Mouse (Mus musculus) hindbrain, postnatal 0 days (tissue): ENCODE data around the gene Casp7. TPM values are rescaled to one million over a fixed set of nuclear protein-coding genes. Genes with fewer than 3 reads are reported as not detected.

Experiments used
- ATAC-seq: fragments of 200-750 bp; cut with Nextera tagmentation; 2 replicates; pipeline ENCODE4 v1.8.0; 2017; ENCODE audit warnings: mild to moderate bottlenecking, moderate TSS enrichment, moderate library complexity
- DNase-seq: peaks from one replicate; pipeline ENCODE4 v3.0.0-alpha.2; 2015; ENCODE audit warnings: low spot score
- H3K27ac ChIP-seq: fragments of 300-500 bp; sonication (generic); 2 replicates; pipeline ENCODE4 v1.5.1; 2014; ENCODE audit warnings: mild to moderate bottlenecking
- H3K27me3 ChIP-seq: fragments of 300-500 bp; sonication (generic); 2 replicates; pipeline ENCODE4 v1.6.1; 2014; ENCODE audit warnings: low read length, mixed read lengths; ENCODE audit not compliant: insufficient read depth
- H3K36me3 ChIP-seq: fragments of 300-500 bp; sonication (generic); 2 replicates; pipeline ENCODE4 v1.6.1; 2014; ENCODE audit warnings: low read length, mixed read lengths; ENCODE audit not compliant: insufficient read depth
- H3K4me1 ChIP-seq: fragments of 300-500 bp; sonication (generic); 2 replicates; pipeline ENCODE4 v1.6.1; 2014; ENCODE audit warnings: antibody characterized with exemption, low read length, mixed read lengths; ENCODE audit not compliant: insufficient read depth
- H3K4me2 ChIP-seq: fragments of 300-500 bp; sonication (generic); 2 replicates; pipeline ENCODE4 v1.6.1; 2014; ENCODE audit warnings: low read depth, mild to moderate bottlenecking, low read length, moderate library complexity, mixed read lengths
- H3K4me3 ChIP-seq: fragments of 300-500 bp; sonication (generic); 2 replicates; pipeline ENCODE4 v1.5.1; 2014; ENCODE audit warnings: low read length
- H3K9ac ChIP-seq: fragments of 300-500 bp; sonication (generic); replicated peaks from 2 replicates; pipeline ENCODE4 v1.6.1; 2014; ENCODE audit warnings: mild to moderate bottlenecking, low read length, moderate library complexity, mixed read lengths
- H3K9me3 ChIP-seq: fragments of 300-500 bp; sonication (generic); 2 replicates; pipeline ENCODE4 v1.6.1; 2016; ENCODE audit warnings: low read length, mixed read lengths
- CTCF ChIP-seq: IDR thresholded peaks from 2 replicates; pipeline ENCODE4 v1.5.1; 2016; ENCODE audit warnings: antibody characterized with exemption, control low read depth, low read depth
- WGBS: fragments of 180-500 bp; shearing (Covaris S2); extraction: QIAGEN DNeasy Blood & Tissue Kit; methylation state at CpG from one replicate; pipeline ENCODE4 v1.1.7; 2014; 5-methylcytosine and 5-hydroxymethylcytosine counted together
- polyA plus RNA-seq: library from polyadenylated mRNA; unstranded; fragments of >200 nt; fragmentation: Nextera tagmentation; extraction: Ambion mirVana; gene quantifications from 2 replicates; pipeline ENCODE4 v1.2.1, GENCODE M21; 2015
- total RNA-seq: library from RNA; depleted of rRNA; stranded (reverse); fragments of >200 nt; gene quantifications from 2 replicates; pipeline ENCODE4 v1.2.3, GENCODE M21; 2014

The Casp7 gene
- total and polyA plus RNA-seq, 2 experiments from 2014 or later: 17.6 to 28.1 TPM

- TF ChIP-seq CTCF: no peak
- H3K4me1 ChIP-seq: peaks cover 4% of the 10 kb centered on the region; the same call in 1 of the 2 replicates
- no peaks in the 10 kb centered on the region for H3K9me3 ChIP-seq
- no peaks in the 10 kb centered on the region for H3K27me3 ChIP-seq
- H3K27ac ChIP-seq: no peak overlapping the region
- H3K4me2 ChIP-seq: no peak overlapping the region
- no peak overlapping the region for H3K4me3 ChIP-seq
- H3K36me3 ChIP-seq: no peaks in the 10 kb centered on the region
- DNase-seq (peak; percentile 45), ATAC-seq (no peak)
- 63% methylated on average over 2 of the region's 2 CpGs for WGBS
- H3K9ac ChIP-seq: no peak overlapping the region
Observed at GRCm38 (mm10) chr19:56460241-56460640, 63.3 kb downstream of the Casp7 start.

GRCm38 (mm10) chr19:56461522-56462101 lies 64.7 kb downstream of the Casp7 start, which contains the start of gene Plekhs1:
Gene Plekhs1, plus strand, starts transcription at chr19:56461640.
- no peaks in the 10 kb centered on the region for H3K27me3 ChIP-seq
- peaks cover 4% of the 10 kb centered on the region; the same call in 1 of the 2 replicates for H3K4me1 ChIP-seq
- H3K4me3 ChIP-seq: no peak within 1 kb of the TSS
- no peaks in the 10 kb centered on the region for H3K36me3 ChIP-seq
- H3K27ac ChIP-seq: no peak within 1 kb of the TSS
- H3K9ac ChIP-seq: no peak within 1 kb of the TSS
- no peak for DNase-seq
- no peak for ATAC-seq
- no peak for TF ChIP-seq CTCF
- no peaks in the 10 kb centered on the region for H3K9me3 ChIP-seq
- WGBS: 51% methylated on average over 10 of the region's 10 CpGs
- no peak within 1 kb of the TSS for H3K4me2 ChIP-seq

- H3K4me1 ChIP-seq: no peaks in the 10 kb centered on the region
- H3K4me3 ChIP-seq: no peak overlapping the region
- no peaks in the 10 kb centered on the region for H3K36me3 ChIP-seq
- no peak overlapping the region for H3K4me2 ChIP-seq
- DNase-seq (no peak), ATAC-seq (no peak)
- H3K9me3 ChIP-seq: no peaks in the 10 kb centered on the region
- no peak overlapping the region for H3K9ac ChIP-seq
- no peak for TF ChIP-seq CTCF
- no peak overlapping the region for H3K27ac ChIP-seq
- no peaks in the 10 kb centered on the region for H3K27me3 ChIP-seq
- WGBS: 72% methylated on average over 4 of the region's 4 CpGs
Observed at GRCm38 (mm10) chr19:56462786-56463185, 65.9 kb downstream of the Casp7 start.

DNA sequence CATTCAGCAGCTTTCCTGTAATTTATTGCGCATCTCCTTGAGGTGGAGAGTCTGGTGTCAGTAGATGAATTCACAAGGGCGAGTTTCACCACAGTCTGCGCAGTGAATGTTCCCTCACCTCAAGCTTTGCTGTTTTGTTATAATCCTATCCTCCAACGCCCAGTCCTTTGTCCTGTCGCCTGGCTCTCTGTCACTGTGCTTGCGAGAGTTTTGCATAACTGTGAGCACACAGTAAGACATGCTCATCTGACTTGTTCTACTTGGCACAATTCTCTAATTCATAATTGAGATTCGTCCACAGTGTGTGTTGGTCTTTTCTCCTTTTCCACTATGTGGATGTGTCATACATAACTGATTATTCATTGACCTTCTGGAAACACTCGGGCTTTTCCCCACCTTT lies 69.6 kb downstream of the Casp7 start:
- Histone ChIP-seq H3K27ac (no peak overlapping the region), H3K4me1 (no peaks in the 10 kb centered on the region), H3K9ac (no peak overlapping the region), H3K4me3 (no peak overlapping the region), H3K4me2 (no peak overlapping the region), H3K36me3 (no peaks in the 10 kb centered on the region), H3K9me3 (no peaks in the 10 kb centered on the region), H3K27me3 (no peaks in the 10 kb centered on the region)
- TF ChIP-seq CTCF: no peak
- ATAC-seq: 0 out of 2 replicates have a peak, but pooled peaks have one; percentile 38
- DNase-seq: no peak
- 65% methylated on average over 8 of the region's 8 CpGs for WGBS

GRCm38 (mm10) chr19:56470286-56471020 lies 73.5 kb downstream of the Casp7 start:
- no peak overlapping the region for H3K27ac ChIP-seq
- no peaks in the 10 kb centered on the region for H3K27me3 ChIP-seq
- WGBS: 80% methylated on average over 14 of the region's 14 CpGs
- DNase-seq (no peak), ATAC-seq (no peak)
- TF ChIP-seq CTCF: no peak
- no peaks in the 10 kb centered on the region for H3K4me1 ChIP-seq
- H3K9ac ChIP-seq: no peak overlapping the region
- no peaks in the 10 kb centered on the region for H3K9me3 ChIP-seq
- no peaks in the 10 kb centered on the region for H3K36me3 ChIP-seq
- no peak overlapping the region for H3K4me3 ChIP-seq
- no peak overlapping the region for H3K4me2 ChIP-seq

DNA sequence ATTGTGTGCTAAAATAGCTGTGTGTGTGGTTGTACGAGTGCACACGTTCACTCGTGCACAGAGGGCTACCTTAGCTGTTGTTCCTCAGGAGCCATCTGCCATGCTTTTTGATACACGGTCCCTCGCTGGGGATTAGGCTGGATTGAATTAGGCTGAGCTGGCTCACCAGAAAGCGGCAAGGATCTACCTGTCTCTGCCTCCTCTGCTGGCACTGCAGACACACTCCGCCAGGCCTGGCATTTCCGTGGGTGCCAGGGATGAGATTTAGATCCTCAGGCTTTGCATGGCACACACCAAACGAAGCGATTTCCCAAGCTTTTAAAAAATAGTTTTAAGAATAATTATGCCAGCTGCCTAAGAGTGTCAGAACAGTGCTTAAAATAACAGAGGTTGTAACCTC lies 75.0 kb downstream of the Casp7 start:
- Histone ChIP-seq H3K36me3 (no peaks in the 10 kb centered on the region), H3K4me1 (no peaks in the 10 kb centered on the region), H3K9me3 (no peaks in the 10 kb centered on the region), H3K4me2 (no peak overlapping the region), H3K4me3 (no peak overlapping the region), H3K27me3 (no peaks in the 10 kb centered on the region), H3K9ac (no peak overlapping the region), H3K27ac (peak overlapping the region; percentile 7; the same call in 1 of the 2 replicates)
- no peak for DNase-seq
- TF ChIP-seq CTCF: no peak
- 69% methylated on average over 10 of the region's 10 CpGs for WGBS
- no peak for ATAC-seq

GRCm38 (mm10) chr19:56474869-56475550 lies 78.1 kb downstream of the Casp7 start:
- 55% methylated on average over 19 of the region's 19 CpGs for WGBS
- Histone ChIP-seq H3K4me3 (no peak overlapping the region), H3K4me1 (no peaks in the 10 kb centered on the region), H3K27me3 (no peaks in the 10 kb centered on the region), H3K9ac (no peak overlapping the region), H3K4me2 (no peak overlapping the region), H3K27ac (no peak overlapping the region), H3K9me3 (no peaks in the 10 kb centered on the region), H3K36me3 (no peaks in the 10 kb centered on the region)
- DNase-seq (no peak), ATAC-seq (peak; percentile 52; the same call in 1 of the 2 replicates)
- no peak for TF ChIP-seq CTCF
